In genomic region chr15:25130096-25130495, GRCm38 (mm10) we compare ENCODE assay signal across 27 mouse cellular contexts.
"Had no signal": no experiment of that assay in that cellular context is flagged by ENCODE, and none has a peak within 500 bp of the region (broad histone marks: within the 10 kb centered on the region; RNA-seq: fewer than 3 reads in every experiment).

No protein-coding gene starts in this region.

- DNase-seq: gastrocnemius, adult 2 months; gastrocnemius, postnatal 10 days; gastrocnemius, postnatal 25 days; heart, postnatal 10 days; heart, postnatal 4 days; kidney, adult 18-20 months; kidney, adult 8-10 months; kidney, postnatal 10 days; kidney, postnatal 25 days; kidney, postnatal 4 days; liver; liver, embryonic 13.5 days; liver, postnatal 0 days had no signal

- H3K27ac ChIP-seq: gastrocnemius, adult 2 months; heart, embryonic 10.5 days; hindbrain, embryonic 10.5 days; hindbrain, embryonic 12.5 days; hindbrain, embryonic 14.5 days; intestine, embryonic 15.5 days; layer of hippocampus, adult 2 months; left cerebral cortex, adult 2 months; limb, embryonic 10.5 days; limb, embryonic 12.5 days; liver, embryonic 13.5 days; liver, embryonic 15.5 days had no signal

- H3K4me2 ChIP-seq: heart, embryonic 12.5 days; intestine, embryonic 15.5 days; limb, embryonic 12.5 days; liver, embryonic 11.5 days; liver, embryonic 13.5 days; liver, embryonic 15.5 days had no signal

- H3K36me3 ChIP-seq: heart, embryonic 10.5 days; heart, embryonic 12.5 days; hindbrain, embryonic 10.5 days; hindbrain, embryonic 12.5 days; intestine, embryonic 15.5 days; limb, embryonic 10.5 days; limb, embryonic 12.5 days; liver, embryonic 13.5 days; liver, embryonic 15.5 days had no signal

- H3K27me3 ChIP-seq: heart, embryonic 12.5 days; hindbrain, embryonic 12.5 days; intestine, embryonic 15.5 days; limb, embryonic 12.5 days; liver, embryonic 13.5 days; liver, embryonic 15.5 days had no signal

- H3K4me3 ChIP-seq: gastrocnemius, adult 2 months; heart, embryonic 10.5 days; heart, embryonic 12.5 days; hindbrain, embryonic 10.5 days; hindbrain, embryonic 12.5 days; intestine, embryonic 15.5 days; layer of hippocampus, adult 2 months; left cerebral cortex, adult 2 months; limb, embryonic 10.5 days; limb, embryonic 12.5 days; liver, embryonic 13.5 days; liver, embryonic 15.5 days had no signal

- H3K9ac ChIP-seq: heart, embryonic 12.5 days; hindbrain, embryonic 12.5 days; hindbrain, embryonic 14.5 days; intestine, embryonic 15.5 days; limb, embryonic 12.5 days; liver, embryonic 13.5 days; liver, embryonic 15.5 days; liver, postnatal 0 days had no signal

- ATAC-seq: inflammation-experienced regulatory T-cells, adult 6 months; intestine, embryonic 15.5 days; intestine, postnatal 0 days; liver, postnatal 0 days had no signal

- H3K4me1 ChIP-seq: heart, embryonic 10.5 days; heart, embryonic 12.5 days; hindbrain, embryonic 10.5 days; hindbrain, embryonic 12.5 days; intestine, embryonic 15.5 days; limb, embryonic 10.5 days; limb, embryonic 12.5 days; liver, embryonic 13.5 days; liver, embryonic 15.5 days had no signal

- H3K9me3 ChIP-seq: heart, embryonic 10.5 days; heart, embryonic 12.5 days; hindbrain, embryonic 10.5 days; hindbrain, embryonic 12.5 days; intestine, embryonic 15.5 days; limb, embryonic 10.5 days; limb, embryonic 12.5 days; liver, embryonic 13.5 days; liver, embryonic 15.5 days had no signal
